Mouse (Mus musculus): Measurements from ENCODE around the gene Dtx3l.

DNA sequence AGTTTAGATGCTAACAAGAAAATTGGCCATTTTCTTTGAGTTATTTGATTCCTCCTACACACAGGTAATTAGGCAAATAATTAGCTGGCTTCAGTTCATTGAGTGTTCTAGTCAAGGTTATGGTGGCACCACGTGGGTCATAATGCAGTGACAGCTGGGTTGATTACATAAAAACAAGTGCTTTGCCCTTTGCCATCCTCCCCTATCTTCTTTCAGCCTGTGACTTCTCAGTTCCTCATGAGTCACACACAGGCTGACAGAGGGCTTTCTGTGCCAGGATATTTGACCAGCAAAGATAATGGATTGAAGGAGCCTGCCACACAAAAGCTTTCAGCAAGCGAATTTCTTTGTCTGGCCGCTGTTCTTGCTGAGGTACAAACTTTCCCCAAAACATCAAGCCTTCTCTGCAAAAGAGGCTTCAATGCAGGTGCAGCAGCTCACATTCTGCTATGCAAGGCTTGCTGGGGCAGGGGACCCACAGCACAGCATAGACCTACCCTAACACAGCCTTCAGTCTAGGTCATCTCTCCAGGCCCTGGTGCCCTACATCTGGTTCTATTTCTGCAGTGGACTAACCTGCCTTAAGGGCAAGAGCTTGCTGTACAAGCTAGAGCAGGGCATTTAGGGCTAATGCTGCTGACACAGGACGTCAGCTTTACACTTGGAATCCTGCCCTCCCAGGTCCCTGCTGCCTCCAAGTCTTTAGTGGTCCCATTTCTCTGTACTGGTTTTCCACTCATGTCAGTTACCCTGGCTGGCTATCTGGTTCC is 31.3 kb downstream of the Dtx3l start:
- TF ChIP-seq GATA1 (IDR thresholded peaks at IDR 0.05; ENCODE audit: low read length) (no peak), TAL1 (IDR thresholded peaks at IDR 0.05; ENCODE audit: low read length) (no peak)
